In the genomic region with DNA sequence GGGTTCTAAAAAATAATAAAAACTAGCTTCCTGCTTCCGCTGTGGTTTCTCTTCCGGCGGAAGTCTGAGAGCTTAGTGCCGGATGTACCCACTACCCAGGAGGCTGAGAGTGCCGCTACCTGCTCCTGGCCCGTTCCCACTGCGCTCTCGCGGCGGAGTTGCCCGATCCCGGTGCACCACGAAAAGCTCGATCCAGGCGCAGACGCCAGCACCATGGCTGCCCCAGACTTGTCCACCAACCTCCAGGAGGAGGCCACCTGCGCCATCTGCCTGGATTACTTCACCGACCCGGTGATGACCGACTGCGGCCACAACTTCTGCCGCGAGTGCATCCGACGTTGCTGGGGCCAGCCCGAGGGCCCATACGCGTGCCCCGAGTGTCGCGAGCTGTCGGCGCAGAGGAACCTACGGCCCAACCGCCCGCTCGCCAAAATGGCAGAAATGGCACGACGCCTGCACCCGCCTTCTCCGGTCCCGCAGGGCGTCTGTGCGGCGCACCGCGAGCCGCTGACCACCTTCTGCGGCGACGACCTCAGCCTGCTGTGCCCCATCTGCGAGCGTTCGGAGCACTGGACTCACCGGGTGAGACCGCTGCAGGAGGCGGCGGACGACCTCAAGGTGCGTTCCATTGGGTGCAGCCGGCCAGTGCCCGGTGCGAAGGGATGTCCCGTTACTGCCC, we compare ENCODE assay signal across 8 mouse cellular contexts. TPM values are rescaled to one million over a fixed set of nuclear protein-coding genes. Genes with fewer than 3 reads are reported as not detected.
DNase-seq lines count a peak whose midpoint lies in the region; ATAC-seq lines count a peak whose summit lies in the region.

TSS of gene Trim11 (plus strand) at position 67 of the 679 bp plus-strand sequence.

- peak; percentile 35; the same call in 1 of the 2 replicates for ATAC-seq in megakaryocyte-erythroid progenitor cell, adult 5-6 weeks (replicated peaks; ENCODE audit: low FRiP score, low TSS enrichment, poor library complexity, severe bottlenecking)

- peak; percentile 85 for DNase-seq in embryo, embryonic 10 days (ENCODE audit: low spot score)
- no peak for DNase-seq in embryo, embryonic 9.5 days (ENCODE audit: extremely low spot score)
- peak; percentile 57 for DNase-seq in cerebellum, adult 9-10 months
- DNase-seq in gastrocnemius, postnatal 10 days, result peak; percentile 62
- peak; percentile 66 for DNase-seq in hindlimb bud, embryonic 11.5 days (ENCODE audit: extremely low spot score, low read depth, low spot score)
- peak; percentile 72 to 81 for DNase-seq in left cerebral cortex, postnatal 25 days (ENCODE audit: low spot score in 2 of 2)
- peak; percentile 53 for DNase-seq in skeletal muscle tissue, adult 2 months (ENCODE audit: low read depth, low spot score)

- intact Hi-C loops in left cerebral cortex, postnatal 25 days (cut with DNase I), result no loop called here

RNA-seq across cellular contexts. Expression of gene Trim11, which starts in this region (rescaled TPM):
- total RNA-seq in gastrocnemius, postnatal 10 days (2021), result 10 to 100 TPM; 11.1 to 15.4 TPM
- total RNA-seq in left cerebral cortex, postnatal 25 days (2021), result 10 to 100 TPM; 21.5 to 23.7 TPM
- 22.7 and 28.2 TPM in 2 replicates for total RNA-seq in megakaryocyte-erythroid progenitor cell, adult 5-6 weeks (2014; fragmentation: Nextera tagmentation)
- 13.9 and 19.2 TPM in 2 replicates for total RNA-seq in megakaryocyte-erythroid progenitor cell, adult 5-6 weeks (2017)
